Mouse (Mus musculus) forebrain, postnatal 0 days (tissue): ENCODE measurements around the gene T. TPM values are rescaled to one million over a fixed set of nuclear protein-coding genes. Genes with fewer than 3 reads are reported as not detected.
"Not testable (repeated sequence)": the region's sequence is repeated elsewhere in the genome, so short reads cannot be mapped to it uniquely, and the experiment has no call there.

Experiments
- ATAC-seq: fragments of 200-750 bp; cut with Nextera tagmentation; 2 replicates; pipeline ENCODE4 v1.8.0; 2017; ENCODE audit warnings: mild to moderate bottlenecking, moderate library complexity
- DNase-seq: peaks from one replicate; pipeline ENCODE4 v3.0.0-alpha.2; 2015
- H3K27ac ChIP-seq: fragments of 300-500 bp; sonication (generic); 2 replicates; pipeline ENCODE4 v1.5.1; 2014; ENCODE audit warnings: low read depth, mild to moderate bottlenecking, antibody characterized with exemption, low read length, moderate library complexity, mixed read lengths
- H3K27me3 ChIP-seq: fragments of 300-500 bp; sonication (generic); 2 replicates; pipeline ENCODE4 v1.6.1; 2014; ENCODE audit warnings: mild to moderate bottlenecking, low read length, mixed read lengths; ENCODE audit not compliant: insufficient read depth
- H3K36me3 ChIP-seq: fragments of 300-500 bp; sonication (generic); 2 replicates; pipeline ENCODE4 v1.6.1; 2014; ENCODE audit warnings: mild to moderate bottlenecking, moderate library complexity; ENCODE audit not compliant: insufficient read depth
- H3K4me1 ChIP-seq: fragments of 300-500 bp; sonication (generic); 2 replicates; pipeline ENCODE4 v1.6.1; 2014; ENCODE audit warnings: antibody characterized with exemption; ENCODE audit not compliant: insufficient read depth
- H3K4me2 ChIP-seq: fragments of 300-500 bp; sonication (generic); 2 replicates; pipeline ENCODE4 v1.6.1; 2014; ENCODE audit warnings: low read depth, mild to moderate bottlenecking, moderate library complexity
- H3K4me3 ChIP-seq: fragments of 300-500 bp; sonication (generic); 2 replicates; pipeline ENCODE4 v1.5.1; 2014; ENCODE audit warnings: low read depth, low read length, mixed read lengths
- H3K9ac ChIP-seq: fragments of 300-500 bp; sonication (generic); 2 replicates; pipeline ENCODE4 v1.6.1; 2014; ENCODE audit warnings: mild to moderate bottlenecking
- H3K9me3 ChIP-seq: fragments of 300-500 bp; sonication (generic); 2 replicates; pipeline ENCODE4 v1.6.1; 2016; ENCODE audit warnings: low read length
- CTCF ChIP-seq: sonication (generic); IDR thresholded peaks from 2 replicates; pipeline ENCODE4 v1.5.1; 2016; ENCODE audit warnings: antibody characterized with exemption, control low read depth, low read depth
- WGBS: fragments of 180-500 bp; shearing (Covaris S2); extraction: QIAGEN DNeasy Blood & Tissue Kit; methylation state at CpG from one replicate; pipeline ENCODE4 v1.1.7; 2014; 5-methylcytosine and 5-hydroxymethylcytosine counted together
- polyA plus RNA-seq: library from polyadenylated mRNA; unstranded; fragments of >200 nt; fragmentation: Nextera tagmentation; extraction: Ambion mirVana; gene quantifications from 2 replicates; pipeline ENCODE4 v1.2.1, GENCODE M21; 2015
- total RNA-seq: library from RNA; depleted of rRNA; stranded (reverse); fragments of >200 nt; gene quantifications from 2 replicates; pipeline ENCODE4 v1.2.3, GENCODE M21; 2014

The T gene
- total and polyA plus RNA-seq, 2 experiments from 2014 or later = 0.17 to 2.1 TPM

DNA sequence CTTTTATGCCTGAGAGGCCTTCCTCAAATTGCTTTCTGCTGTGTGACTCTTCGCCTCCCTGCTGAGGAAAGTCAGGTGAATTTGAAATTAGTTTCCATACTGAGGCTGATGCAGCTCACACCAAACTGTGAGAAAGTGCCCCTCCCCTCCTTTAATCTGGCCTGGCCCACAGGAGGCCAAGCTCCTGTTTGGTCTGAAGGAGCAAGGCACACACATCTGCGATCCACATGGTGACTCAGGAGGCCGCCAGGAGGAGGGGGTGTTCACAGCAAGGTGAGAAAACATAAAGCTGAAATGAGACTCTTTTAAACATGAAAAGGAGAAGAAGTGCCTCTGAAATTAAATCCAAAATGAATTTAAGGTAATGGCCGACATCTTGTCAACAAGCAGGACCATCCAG lies 37.9 kb upstream of the T start:
- H3K36me3 ChIP-seq = no peaks in the 10 kb centered on the region
- H3K27me3 ChIP-seq = no peaks in the 10 kb centered on the region
- DNase-seq (no peak), ATAC-seq (no peak)
- H3K9ac ChIP-seq = no peak overlapping the region
- WGBS = 64% methylated on average over 4 of the region's 4 CpGs
- H3K9me3 ChIP-seq = no peaks in the 10 kb centered on the region
- H3K27ac ChIP-seq = no peak overlapping the region
- H3K4me3 ChIP-seq = no peak overlapping the region
- H3K4me2 ChIP-seq = no peak overlapping the region
- no peak for TF ChIP-seq CTCF
- H3K4me1 ChIP-seq = no peaks in the 10 kb centered on the region

GRCm38 (mm10) chr17:8397946-8398345 lies 36.3 kb upstream of the T start:
- H3K4me1 ChIP-seq = no peaks in the 10 kb centered on the region
- TF ChIP-seq CTCF = no peak
- no peaks in the 10 kb centered on the region for H3K36me3 ChIP-seq
- DNase-seq (no peak), ATAC-seq (no peak)
- no peak overlapping the region for H3K9ac ChIP-seq
- no peak overlapping the region for H3K4me3 ChIP-seq
- no peaks in the 10 kb centered on the region for H3K27me3 ChIP-seq
- no peak overlapping the region for H3K27ac ChIP-seq
- 45% methylated on average over 2 of the region's 2 CpGs for WGBS
- no peaks in the 10 kb centered on the region for H3K9me3 ChIP-seq
- no peak overlapping the region for H3K4me2 ChIP-seq

DNA sequence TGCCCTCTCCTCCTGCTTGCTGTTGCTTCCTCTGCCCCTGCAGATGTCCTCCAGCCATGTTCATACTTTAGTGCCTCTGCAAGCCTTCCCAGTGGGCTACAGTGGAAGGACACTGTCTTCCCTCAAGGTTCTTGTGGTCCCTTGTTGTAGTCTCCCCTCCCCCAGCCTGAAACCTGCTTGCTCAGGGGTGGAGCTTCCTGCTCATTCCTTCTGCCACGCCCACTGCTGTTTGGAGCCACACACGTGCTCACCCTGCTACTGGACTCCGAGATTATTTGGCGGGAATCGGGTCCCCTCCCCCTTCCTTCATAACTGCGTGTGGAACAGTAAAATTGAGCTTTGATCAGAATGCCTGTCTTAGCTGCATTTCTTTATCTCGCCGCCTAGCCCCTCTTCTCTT lies 30.3 kb upstream of the T start:
- not testable (repeated sequence) for H3K36me3 ChIP-seq, H3K9me3 ChIP-seq, H3K27me3 ChIP-seq, DNase-seq, H3K4me1 ChIP-seq, H3K27ac ChIP-seq, H3K4me3 ChIP-seq, H3K9ac ChIP-seq, ATAC-seq, H3K4me2 ChIP-seq
- WGBS = 69% methylated on average over 8 of the region's 8 CpGs

DNA sequence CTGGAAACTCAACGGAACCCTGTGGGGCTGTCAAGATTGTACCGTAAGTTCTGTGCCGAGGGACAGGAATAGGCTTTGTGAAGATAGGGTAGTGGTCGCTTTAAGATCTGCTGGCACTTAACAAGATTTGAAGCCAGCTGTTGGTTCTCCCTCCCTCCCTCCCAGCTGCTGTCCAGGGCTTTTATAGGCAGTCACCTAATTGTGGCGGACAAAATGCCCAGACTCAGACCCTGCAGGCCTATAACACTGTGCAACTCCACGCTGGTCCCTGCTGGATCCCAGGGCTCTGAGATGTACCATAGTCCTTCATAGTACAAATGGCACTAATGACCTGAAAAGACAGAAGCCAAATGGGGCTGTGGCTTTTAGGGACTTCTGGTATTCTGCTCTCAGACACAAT lies 27.9 kb upstream of the T start:
- ATAC-seq (no peak; the same call in 1 of the 2 replicates), DNase-seq (no peak)
- H3K36me3 ChIP-seq = no peaks in the 10 kb centered on the region
- TF ChIP-seq CTCF = no peak
- H3K9me3 ChIP-seq = no peaks in the 10 kb centered on the region
- H3K27ac ChIP-seq = no peak overlapping the region
- no peaks in the 10 kb centered on the region for H3K27me3 ChIP-seq
- no peak overlapping the region for H3K4me3 ChIP-seq
- WGBS = 24% methylated on average over 6 of the region's 6 CpGs
- H3K4me2 ChIP-seq = no peak overlapping the region
- no peaks in the 10 kb centered on the region for H3K4me1 ChIP-seq
- no peak overlapping the region for H3K9ac ChIP-seq

GRCm38 (mm10) chr17:8408002-8408401 lies 26.2 kb upstream of the T start:
- DNase-seq, ATAC-seq, H3K27ac ChIP-seq, H3K36me3 ChIP-seq, H3K4me2 ChIP-seq, H3K4me3 ChIP-seq, H3K9me3 ChIP-seq, H3K4me1 ChIP-seq, H3K27me3 ChIP-seq, H3K9ac ChIP-seq: not testable (repeated sequence)
- WGBS = 60% methylated on average over 4 of the region's 4 CpGs

- Histone ChIP-seq H3K27ac (no peak overlapping the region), H3K9ac (no peak overlapping the region), H3K4me2 (no peak overlapping the region), H3K4me3 (no peak overlapping the region), H3K4me1 (no peaks in the 10 kb centered on the region), H3K36me3 (no peaks in the 10 kb centered on the region), H3K9me3 (no peaks in the 10 kb centered on the region), H3K27me3 (no peaks in the 10 kb centered on the region; the same call in none of the 2 replicates)
- DNase-seq (no peak), ATAC-seq (no peak)
- TF ChIP-seq CTCF = no peak
- 6% methylated on average over 16 of the region's 16 CpGs for WGBS
These were observed 25.5 kb upstream of the T start for GRCm38 (mm10) chr17:8408589-8409295.

DNA sequence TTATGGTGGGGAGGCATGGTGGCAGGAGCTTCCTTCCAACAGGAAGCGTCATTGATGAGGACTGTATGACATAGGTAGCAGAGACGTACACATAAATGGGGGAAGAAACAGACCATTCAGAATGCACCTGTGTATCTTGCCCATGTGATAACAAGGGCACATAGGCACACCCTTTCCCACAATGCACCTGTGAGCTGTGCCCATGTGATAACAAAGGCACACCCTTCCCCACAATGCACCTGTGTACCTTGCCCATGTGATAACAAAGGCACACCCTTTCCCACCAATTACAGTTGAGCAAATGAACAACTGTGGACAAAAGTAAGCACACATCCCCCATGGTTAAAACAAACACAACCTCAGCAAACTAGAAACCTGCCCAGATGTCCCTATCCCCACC lies 23.9 kb upstream of the T start:
- TF ChIP-seq CTCF = no peak
- ATAC-seq (no peak), DNase-seq (no peak)
- Histone ChIP-seq H3K4me3 (no peak overlapping the region), H3K36me3 (no peaks in the 10 kb centered on the region), H3K4me1 (no peaks in the 10 kb centered on the region), H3K9ac (no peak overlapping the region), H3K27me3 (no peaks in the 10 kb centered on the region; the same call in none of the 2 replicates), H3K9me3 (no peaks in the 10 kb centered on the region), H3K27ac (no peak overlapping the region), H3K4me2 (no peak overlapping the region)
- WGBS = 89% methylated on average over 2 of the region's 2 CpGs
